Mouse (Mus musculus) intestine, embryonic 14.5 days (tissue): ENCODE data around the gene Gdap1l1. TPM values are rescaled to one million over a fixed set of nuclear protein-coding genes. Genes with fewer than 3 reads are reported as not detected.

Experiments
- ATAC-seq: fragments of 200-750 bp; cut with Nextera tagmentation; replicated peaks from 2 replicates; pipeline ENCODE4 v1.8.0; 2017; ENCODE audit warnings: low read depth, moderate number of reproducible peaks, moderate TSS enrichment, moderate library complexity; ENCODE audit not compliant: low FRiP score, low TSS enrichment
- DNase-seq: peaks from one replicate; pipeline ENCODE4 v3.0.0-alpha.2; 2018; ENCODE audit warnings: low spot score
- H3K27ac ChIP-seq: fragments of 300-500 bp; sonication (generic); 2 replicates; pipeline ENCODE4 v1.5.1; 2014; ENCODE audit warnings: low read depth, mild to moderate bottlenecking, control low read depth
- H3K27me3 ChIP-seq: fragments of 300-500 bp; sonication (generic); replicated peaks from 2 replicates; pipeline ENCODE4 v1.6.1; 2014; ENCODE audit warnings: low read length, control low read depth; ENCODE audit not compliant: control insufficient read depth, insufficient read depth
- H3K36me3 ChIP-seq: fragments of 300-500 bp; sonication (generic); 2 replicates; pipeline ENCODE4 v1.6.1; 2014; ENCODE audit warnings: low read length, control low read depth; ENCODE audit not compliant: control insufficient read depth, insufficient read depth
- H3K4me1 ChIP-seq: fragments of 300-500 bp; sonication (generic); replicated peaks from 2 replicates; pipeline ENCODE4 v1.6.1; 2014; ENCODE audit warnings: low read length, control low read depth, mixed read lengths; ENCODE audit not compliant: control insufficient read depth, insufficient read depth
- H3K4me2 ChIP-seq: fragments of 300-500 bp; sonication (generic); 2 replicates; pipeline ENCODE4 v1.6.1; 2014; ENCODE audit warnings: low read length
- H3K4me3 ChIP-seq: fragments of 300-500 bp; sonication (generic); 2 replicates; pipeline ENCODE4 v1.5.1; 2014; ENCODE audit warnings: low read depth, low read length, control low read depth, mixed read lengths
- H3K9ac ChIP-seq: fragments of 300-500 bp; sonication (generic); 2 replicates; pipeline ENCODE4 v1.6.1; 2014; ENCODE audit warnings: mild to moderate bottlenecking, low read length
- H3K9me3 ChIP-seq: fragments of 300-500 bp; sonication (generic); 2 replicates; pipeline ENCODE4 v1.6.1; 2016; ENCODE audit warnings: low read length, control low read depth; ENCODE audit not compliant: control insufficient read depth
- WGBS: fragments of 180-500 bp; shearing (Covaris S2); extraction: QIAGEN DNeasy Blood & Tissue Kit; methylation state at CpG from one replicate; pipeline ENCODE4 v1.1.7; 2014; 5-methylcytosine and 5-hydroxymethylcytosine counted together
- polyA plus RNA-seq: library from polyadenylated mRNA; unstranded; fragments of >200 nt; fragmentation: Nextera tagmentation; extraction: Ambion mirVana; gene quantifications from 2 replicates; pipeline ENCODE4 v1.2.1, GENCODE M21; 2014

Gene Gdap1l1
- 9.7 and 13.2 TPM in 2 replicates for polyA plus RNA-seq

- H3K36me3 ChIP-seq, result no peaks in the 10 kb centered on the region
- H3K27me3 ChIP-seq, result peaks cover 22% of the 10 kb centered on the region
- ATAC-seq (0 out of 2 replicates have a peak, but pooled peaks have one; percentile 23), DNase-seq (no peak)
- no peak within 1 kb of the TSS; the same call in 1 of the 2 replicates for H3K27ac ChIP-seq
- H3K9ac ChIP-seq, result peak within 1 kb of the TSS; percentile 23
- H3K4me2 ChIP-seq, result peak within 1 kb of the TSS; percentile 54
- 1% methylated on average over 14 of the region's 18 CpGs for WGBS
- peak within 1 kb of the TSS; percentile 34 for H3K4me3 ChIP-seq
- H3K9me3 ChIP-seq, result no peaks in the 10 kb centered on the region
- H3K4me1 ChIP-seq, result 0 out of 2 replicates have a peak, but pooled peaks cover 5% of the 10 kb centered on the region
Observed at GRCm38 (mm10) chr2:163438246-163438618, at the start of gene Gdap1l1. TSS of gene Gdap1l1 (plus strand) at chr2:163438476.

GRCm38 (mm10) chr2:163392436-163392835, 45.8 kb upstream of the Gdap1l1 start:
- no peak overlapping the region for H3K4me3 ChIP-seq
- H3K36me3 ChIP-seq, result no peaks in the 10 kb centered on the region
- H3K4me1 ChIP-seq, result peaks cover 2% of the 10 kb centered on the region; the same call in 1 of the 2 replicates
- no peaks in the 10 kb centered on the region for H3K9me3 ChIP-seq
- ATAC-seq (no peak), DNase-seq (no peak)
- peak overlapping the region; percentile 24; the same call in 1 of the 2 replicates for H3K4me2 ChIP-seq
- H3K27ac ChIP-seq, result no peak overlapping the region
- no peak overlapping the region for H3K9ac ChIP-seq
- WGBS, result 58% methylated on average over 6 of the region's 6 CpGs
- no peaks in the 10 kb centered on the region for H3K27me3 ChIP-seq

GRCm38 (mm10) chr2:163393241-163393640, 45.0 kb upstream of the Gdap1l1 start:
- 91% methylated on average over 10 of the region's 10 CpGs for WGBS
- DNase-seq, result no peak

GRCm38 (mm10) chr2:163393976-163394375, 44.3 kb upstream of the Gdap1l1 start:
- 66% methylated on average over 6 of the region's 6 CpGs for WGBS
- Histone ChIP-seq H3K4me3 (no peak overlapping the region), H3K9ac (0 out of 2 replicates have a peak overlapping the region, but pooled peaks have one; percentile 6), H3K9me3 (no peaks in the 10 kb centered on the region), H3K4me1 (peaks cover 10% of the 10 kb centered on the region), H3K27me3 (no peaks in the 10 kb centered on the region), H3K36me3 (no peaks in the 10 kb centered on the region), H3K4me2 (peak overlapping the region; percentile 48), H3K27ac (no peak overlapping the region)
- 0 out of 2 replicates have a peak, but pooled peaks have one; percentile 12 for ATAC-seq
- DNase-seq, result no peak

More at GRCm38 (mm10) chr2:163393241-163393640, 45.0 kb upstream of the Gdap1l1 start:
- H3K27ac ChIP-seq, result no peak overlapping the region
- no peaks in the 10 kb centered on the region for H3K9me3 ChIP-seq
- H3K4me3 ChIP-seq, result no peak overlapping the region
- peaks cover 7% of the 10 kb centered on the region for H3K4me1 ChIP-seq
- no peaks in the 10 kb centered on the region for H3K36me3 ChIP-seq
- H3K9ac ChIP-seq, result no peak overlapping the region
- H3K27me3 ChIP-seq, result no peaks in the 10 kb centered on the region
- ATAC-seq, result no peak
- peak overlapping the region; percentile 48; the same call in 1 of the 2 replicates for H3K4me2 ChIP-seq

- Histone ChIP-seq H3K27me3 (no peaks in the 10 kb centered on the region), H3K4me2 (peak overlapping the region; percentile 48), H3K4me1 (peaks cover 10% of the 10 kb centered on the region), H3K4me3 (peak overlapping the region; percentile 26; the same call in 1 of the 2 replicates), H3K9me3 (no peaks in the 10 kb centered on the region), H3K36me3 (no peaks in the 10 kb centered on the region), H3K9ac (peak overlapping the region; percentile 7; the same call in 1 of the 2 replicates), H3K27ac (no peak overlapping the region)
- 74% methylated on average over 6 of the region's 6 CpGs for WGBS
- ATAC-seq (no peak), DNase-seq (no peak)
Observed at GRCm38 (mm10) chr2:163394977-163395376, 43.3 kb upstream of the Gdap1l1 start.

- ATAC-seq (no peak), DNase-seq (no peak)
- Histone ChIP-seq H3K4me3 (peak overlapping the region; percentile 32), H3K9ac (peak overlapping the region; percentile 52), H3K36me3 (no peaks in the 10 kb centered on the region), H3K4me1 (peaks cover 10% of the 10 kb centered on the region), H3K9me3 (no peaks in the 10 kb centered on the region), H3K27ac (peak overlapping the region; percentile 78), H3K4me2 (peak overlapping the region; percentile 48), H3K27me3 (no peaks in the 10 kb centered on the region)
- WGBS, result 84% methylated on average over 19 of the region's 19 CpGs
Observed at GRCm38 (mm10) chr2:163397071-163397470, 41.2 kb upstream of the Gdap1l1 start.

GRCm38 (mm10) chr2:163397905-163398304, 40.4 kb upstream of the Gdap1l1 start, which contains the start of gene Jph2:
TSS of gene Jph2 (minus strand) at chr2:163397993.
- Histone ChIP-seq H3K27me3 (no peaks in the 10 kb centered on the region), H3K9me3 (no peaks in the 10 kb centered on the region), H3K4me2 (peak within 1 kb of the TSS; percentile 48), H3K9ac (peak within 1 kb of the TSS; percentile 52), H3K4me1 (peaks cover 10% of the 10 kb centered on the region), H3K4me3 (peak within 1 kb of the TSS; percentile 32), H3K27ac (peak within 1 kb of the TSS; percentile 78), H3K36me3 (no peaks in the 10 kb centered on the region)
- WGBS, result 11% methylated on average over 10 of the region's 10 CpGs
- ATAC-seq, result peak; percentile 64
- DNase-seq, result peak; percentile 68

- Histone ChIP-seq H3K4me1 (peaks cover 10% of the 10 kb centered on the region), H3K4me2 (peak overlapping the region; percentile 48), H3K9ac (no peak overlapping the region), H3K27ac (peak overlapping the region; percentile 78), H3K4me3 (no peak overlapping the region), H3K36me3 (no peaks in the 10 kb centered on the region), H3K9me3 (no peaks in the 10 kb centered on the region), H3K27me3 (no peaks in the 10 kb centered on the region)
- ATAC-seq (no peak), DNase-seq (no peak)
- 74% methylated on average over 4 of the region's 4 CpGs for WGBS
Observed at GRCm38 (mm10) chr2:163398770-163399169, 39.5 kb upstream of the Gdap1l1 start.

GRCm38 (mm10) chr2:163399222-163399621, 39.1 kb upstream of the Gdap1l1 start:
- Histone ChIP-seq H3K27ac (no peak overlapping the region), H3K4me1 (peaks cover 10% of the 10 kb centered on the region), H3K9ac (no peak overlapping the region), H3K4me3 (no peak overlapping the region), H3K36me3 (peaks cover 3% of the 10 kb centered on the region; the same call in 1 of the 2 replicates), H3K9me3 (no peaks in the 10 kb centered on the region), H3K27me3 (no peaks in the 10 kb centered on the region), H3K4me2 (no peak overlapping the region)
- ATAC-seq (no peak), DNase-seq (no peak)
- 75% methylated on average over 8 of the region's 8 CpGs for WGBS
